Mouse (Mus musculus) cortical plate, adult 2 months (tissue): ENCODE measurements around the gene Ephx4. TPM values are rescaled to one million over a fixed set of nuclear protein-coding genes. Genes with fewer than 3 reads are reported as not detected.

Experiments
- H3K27ac ChIP-seq: fragments of 200-500 bp; 2 replicates; pipeline ENCODE4 v1.5.1; 2012; ENCODE audit warnings: low read length, control low read depth, inconsistent platforms; ENCODE audit not compliant: insufficient read depth
- H3K4me1 ChIP-seq: fragments of 200-500 bp; 2 replicates; pipeline ENCODE4 v1.6.1; 2011; ENCODE audit warnings: low read length; ENCODE audit not compliant: control insufficient read depth, insufficient read depth
- H3K4me3 ChIP-seq: fragments of 200-500 bp; 2 replicates; pipeline ENCODE4 v1.5.1; 2011; ENCODE audit warnings: mild to moderate bottlenecking, low read length, control low read depth; ENCODE audit not compliant: insufficient read depth
- CTCF ChIP-seq: fragments of 200-500 bp; IDR thresholded peaks from 2 replicates; pipeline ENCODE4 v1.5.1; 2011; ENCODE audit warnings: mild to moderate bottlenecking, control low read depth, low read length; ENCODE audit not compliant: insufficient read depth; ENCODE audit errors: extremely low read depth
- POLR2A ChIP-seq: fragments of 200-500 bp; IDR thresholded peaks from 2 replicates; pipeline ENCODE4 v1.6.1; 2011; ENCODE audit warnings: mild to moderate bottlenecking, low read length, control low read depth; ENCODE audit not compliant: insufficient read depth; ENCODE audit errors: extremely low read depth
- polyA plus RNA-seq: library from polyadenylated mRNA; depleted of rRNA; stranded (reverse); fragments of >200 nt; gene quantifications from 2 replicates; pipeline ENCODE4 v1.2.3, GENCODE M21; 2012

Gene Ephx4
- polyA plus RNA-seq, 1 experiment: 113 TPM

DNA sequence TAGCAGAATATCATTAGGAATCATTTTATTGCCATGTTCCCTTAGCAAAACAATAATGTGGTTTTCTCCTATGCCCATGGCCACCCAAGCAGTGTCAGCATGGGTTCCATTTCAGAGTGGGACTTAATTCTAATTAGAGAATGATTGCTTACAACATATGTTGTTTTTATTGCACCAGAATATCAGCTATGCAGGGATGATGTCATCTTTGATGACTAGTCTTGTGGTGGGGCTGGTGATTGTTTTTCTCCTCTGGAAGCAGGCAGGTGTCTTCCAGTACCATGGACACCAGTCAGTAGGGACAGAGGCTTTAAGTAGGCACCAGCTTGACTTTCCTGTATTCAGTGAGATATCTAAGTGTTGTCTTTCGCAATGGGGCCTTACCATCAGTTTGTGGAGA, 14.7 kb upstream of the Ephx4 start:
- no peak for TF ChIP-seq CTCF
- no peak for TF ChIP-seq POLR2A
- Histone ChIP-seq H3K4me1 (0 out of 2 replicates have a peak, but pooled peaks cover 1% of the 10 kb centered on the region), H3K27ac (no peak overlapping the region)

DNA sequence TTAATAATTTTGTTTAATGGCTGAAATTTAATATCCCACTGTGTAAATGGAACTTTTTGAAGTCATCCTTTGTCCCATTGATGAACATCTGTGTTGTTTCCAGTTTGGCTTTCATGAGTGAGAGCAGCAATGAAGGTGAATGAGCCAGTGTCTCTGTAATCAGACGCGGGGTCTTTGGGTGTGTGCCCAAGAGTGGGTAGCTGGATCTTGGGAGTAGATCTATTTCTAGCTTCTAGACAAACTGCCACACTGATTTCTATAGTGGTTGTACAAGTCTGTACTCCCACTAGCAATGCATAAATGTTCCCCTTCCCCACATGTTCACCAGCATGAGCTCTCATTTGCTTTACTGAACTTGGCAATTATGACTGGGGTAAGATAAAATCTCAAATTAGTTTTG, 13.2 kb upstream of the Ephx4 start:
- Histone ChIP-seq H3K4me1 (0 out of 2 replicates have a peak, but pooled peaks cover 1% of the 10 kb centered on the region), H3K4me3 (no peak overlapping the region), H3K27ac (no peak overlapping the region)
- no peak for TF ChIP-seq CTCF
- no peak for TF ChIP-seq POLR2A

More for the DNA sequence above, 14.7 kb upstream of the Ephx4 start:
- no peak overlapping the region for H3K4me3 ChIP-seq

DNA sequence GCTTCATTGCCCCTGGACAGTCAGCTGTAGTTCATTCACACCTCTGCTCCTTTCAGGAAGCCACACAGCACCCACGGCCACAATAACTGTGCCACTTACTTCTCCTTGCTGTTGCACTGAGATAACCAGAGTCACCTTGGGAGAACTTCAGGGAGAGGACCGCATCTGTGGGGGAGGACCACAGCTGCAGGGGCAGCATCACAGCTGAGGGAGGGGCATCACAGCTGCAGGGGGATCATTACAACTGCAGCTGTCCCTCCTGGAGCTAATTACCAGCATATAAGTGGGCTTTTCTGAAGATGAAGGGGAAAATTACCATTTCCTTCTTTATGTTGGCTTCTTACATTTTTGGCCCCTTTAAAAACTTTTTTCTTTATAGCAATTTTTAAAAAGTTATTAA, 8.1 kb upstream of the Ephx4 start:
- TF ChIP-seq CTCF: no peak
- TF ChIP-seq POLR2A: no peak
- H3K4me3 ChIP-seq: no peak overlapping the region

DNA sequence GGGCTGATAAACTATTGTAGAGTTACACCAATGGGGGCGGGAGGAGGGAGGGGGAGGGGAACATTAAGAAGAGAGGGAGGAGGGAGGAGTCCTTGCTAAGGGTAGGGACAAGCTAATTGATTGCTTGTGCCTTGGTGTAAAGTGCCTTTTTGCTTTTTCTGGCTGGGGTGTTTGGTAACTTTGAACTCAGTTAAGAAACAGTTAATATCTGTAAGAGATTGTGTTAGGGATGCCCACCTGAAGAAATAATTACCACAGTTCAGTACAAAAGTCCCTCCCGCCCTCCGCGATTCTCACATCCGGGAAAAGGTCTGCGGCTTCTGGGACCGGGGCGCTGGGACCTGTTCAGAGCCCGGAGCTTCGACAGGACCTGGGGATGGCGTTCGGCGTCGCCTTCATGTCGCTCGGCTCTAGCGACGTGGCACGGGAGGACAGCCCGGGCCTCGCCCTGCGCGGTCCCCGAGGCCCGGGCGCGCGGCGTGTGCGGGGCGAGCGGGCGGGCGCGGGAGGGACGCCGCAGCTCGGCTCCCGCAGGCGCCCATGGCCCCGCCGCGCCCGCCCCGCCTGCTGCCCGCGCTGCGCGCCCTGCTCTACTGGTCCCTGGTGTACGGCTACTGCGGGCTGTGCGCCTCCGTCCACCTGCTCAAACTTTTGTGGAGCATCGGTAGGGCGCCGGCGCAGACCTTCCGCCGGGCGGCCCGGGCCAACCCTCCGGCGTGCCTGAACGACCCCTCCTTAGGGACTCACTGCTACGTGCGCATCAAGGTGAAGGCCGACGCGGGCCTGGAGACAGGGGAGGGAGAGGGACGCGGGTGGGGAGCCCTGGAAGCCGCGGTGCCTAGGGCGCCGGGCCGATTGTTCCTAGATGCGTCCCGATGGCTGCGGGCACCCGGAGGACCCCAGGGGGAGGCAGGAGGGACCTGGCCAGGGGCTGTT, 743 bp downstream of the Ephx4 start:
- H3K4me3 ChIP-seq: peak overlapping the region; percentile 98
- TF ChIP-seq POLR2A (no peak), CTCF (no peak)
- peaks cover 11% of the 10 kb centered on the region for H3K4me1 ChIP-seq
- peak overlapping the region; percentile 98 for H3K27ac ChIP-seq

More for the DNA sequence above, 8.1 kb upstream of the Ephx4 start:
- no peaks in the 10 kb centered on the region for H3K4me1 ChIP-seq
- no peak overlapping the region for H3K27ac ChIP-seq

GRCm38 (mm10) chr5:107403947-107404684, 1.6 kb downstream of the Ephx4 start:
- H3K27ac ChIP-seq: peak overlapping the region; percentile 98

GRCm38 (mm10) chr5:107405361-107405760, 2.8 kb downstream of the Ephx4 start:
- TF ChIP-seq POLR2A (peak; percentile 76; the same call in 1 of the 2 replicates), CTCF (no peak)
- Histone ChIP-seq H3K27ac (peak overlapping the region; percentile 100), H3K4me1 (peaks cover 12% of the 10 kb centered on the region), H3K4me3 (peak overlapping the region; percentile 49)

More at GRCm38 (mm10) chr5:107403947-107404684, 1.6 kb downstream of the Ephx4 start:
- Histone ChIP-seq H3K4me3 (peak overlapping the region; percentile 98), H3K4me1 (peaks cover 11% of the 10 kb centered on the region)
- TF ChIP-seq CTCF (no peak), POLR2A (peak; percentile 66; the same call in 1 of the 2 replicates)

DNA sequence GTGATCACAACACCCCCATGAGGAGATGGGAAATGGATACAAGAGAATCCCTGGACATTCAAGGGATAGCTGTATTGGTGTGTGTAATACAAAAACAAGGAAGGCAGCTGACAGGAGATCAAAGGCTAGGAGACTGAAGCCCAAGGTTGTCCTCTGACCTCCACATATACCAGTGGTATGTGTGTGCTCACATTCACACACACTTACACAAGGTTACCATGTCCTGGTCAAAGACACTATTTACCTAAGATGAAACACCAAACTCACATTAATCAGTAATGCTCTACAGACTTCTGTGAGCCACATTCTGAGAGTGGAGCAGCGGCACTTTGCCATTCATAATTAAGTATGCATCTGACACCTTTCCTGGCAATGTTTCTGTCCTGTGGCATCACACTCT, 7.8 kb downstream of the Ephx4 start:
- H3K4me3 ChIP-seq: no peak overlapping the region
- no peak for TF ChIP-seq CTCF
- TF ChIP-seq POLR2A: no peak
- peak overlapping the region; percentile 53 for H3K27ac ChIP-seq
- peaks cover 16% of the 10 kb centered on the region for H3K4me1 ChIP-seq

- Histone ChIP-seq H3K4me3 (no peak overlapping the region), H3K27ac (no peak overlapping the region), H3K4me1 (peaks cover 18% of the 10 kb centered on the region)
- TF ChIP-seq CTCF: no peak
- no peak for TF ChIP-seq POLR2A
These were observed 8.8 kb downstream of the Ephx4 start for GRCm38 (mm10) chr5:107411326-107411725.

- Histone ChIP-seq H3K4me3 (no peak overlapping the region), H3K27ac (no peak overlapping the region), H3K4me1 (peaks cover 16% of the 10 kb centered on the region)
- TF ChIP-seq POLR2A (no peak), CTCF (no peak)
These were observed 9.7 kb downstream of the Ephx4 start for GRCm38 (mm10) chr5:107412285-107412684.
